Mouse (Mus musculus) heart, adult 2 months (tissue): ENCODE results near the gene Hormad2.

Experiments
- CTCF ChIP-seq: fragments of 200-600 bp; IDR thresholded peaks from 2 replicates; pipeline ENCODE4 v1.8.1; 2022; ENCODE audit warnings: antibody characterized with exemption, mild to moderate bottlenecking, moderate library complexity
- POLR2A ChIP-seq: fragments of 200-500 bp; IDR thresholded peaks from 2 replicates; pipeline ENCODE4 v1.6.1; 2011; ENCODE audit warnings: mild to moderate bottlenecking, low read depth, low read length, control low read depth; ENCODE audit not compliant: insufficient read depth

GRCm38 (mm10) chr11:4417986-4418385, 22.9 kb downstream of the Hormad2 start:
- TF ChIP-seq POLR2A (no peak), CTCF (no peak)
